Mouse (Mus musculus): ENCODE results near the gene Wdr35.
"Not testable (repeated sequence)": the region's sequence is repeated elsewhere in the genome, so short reads cannot be mapped to it uniquely, and the experiment has no call there.

Wdr35 gene

GRCm38 (mm10) chr12:9007146-9007545, 33.5 kb downstream of the Wdr35 start:
- no peak for DNase-seq (ENCODE audit: low spot score in 2 of 2)

GRCm38 (mm10) chr12:9007811-9008210, 34.1 kb downstream of the Wdr35 start:
- no peak for DNase-seq (ENCODE audit: low spot score in 2 of 2)

- DNase-seq (ENCODE audit: low spot score in 2 of 2) = no peak
These were observed 36.6 kb downstream of the Wdr35 start for GRCm38 (mm10) chr12:9010311-9010710.

- no peak for DNase-seq (ENCODE audit: low spot score in 2 of 2)
These were observed 42.7 kb downstream of the Wdr35 start for GRCm38 (mm10) chr12:9016376-9016775.

- no peak for DNase-seq (ENCODE audit: low spot score in 2 of 2)
These were observed 46.7 kb downstream of the Wdr35 start for GRCm38 (mm10) chr12:9020431-9020830.

- DNase-seq (ENCODE audit: low spot score in 2 of 2) = no peak
These were observed 47.3 kb downstream of the Wdr35 start for GRCm38 (mm10) chr12:9020986-9021385.

- no peak for DNase-seq (ENCODE audit: low spot score in 2 of 2)
These were observed 49.3 kb downstream of the Wdr35 start for GRCm38 (mm10) chr12:9023031-9023430.

GRCm38 (mm10) chr12:9024071-9024470, 50.4 kb downstream of the Wdr35 start:
- no peak for DNase-seq (ENCODE audit: low spot score in 2 of 2)

- peak; percentile 18 to 31 for DNase-seq (ENCODE audit: low spot score in 2 of 2)
These were observed 51.0 kb downstream of the Wdr35 start for GRCm38 (mm10) chr12:9024736-9025135.

- DNase-seq (ENCODE audit: low spot score in 2 of 2) = no peak
These were observed 53.2 kb downstream of the Wdr35 start for GRCm38 (mm10) chr12:9026843-9027242.

GRCm38 (mm10) chr12:9028816-9029215, 55.1 kb downstream of the Wdr35 start:
- DNase-seq (ENCODE audit: low spot score in 2 of 2) = not testable (repeated sequence)

GRCm38 (mm10) chr12:9029506-9029887, 55.8 kb downstream of the Wdr35 start:
- no peak for DNase-seq (ENCODE audit: low spot score in 2 of 2)

- peak; percentile 94 to 96 for DNase-seq (ENCODE audit: low spot score in 2 of 2)
These were observed 56.4 kb downstream of the Wdr35 start, which contains the start of gene Ttc32 for GRCm38 (mm10) chr12:9029888-9030723. Ttc32 (plus strand) TSS chr12:9029997.

- no peak for DNase-seq (ENCODE audit: low spot score in 2 of 2)
These were observed 57.5 kb downstream of the Wdr35 start for GRCm38 (mm10) chr12:9031166-9031565.

GRCm38 (mm10) chr12:9033140-9033539, 59.4 kb downstream of the Wdr35 start:
- no peak for DNase-seq (ENCODE audit: low spot score in 2 of 2)

- DNase-seq (ENCODE audit: low spot score in 2 of 2) = no peak
These were observed 62.7 kb downstream of the Wdr35 start for GRCm38 (mm10) chr12:9036409-9036808.

GRCm38 (mm10) chr12:9040177-9040576, 66.5 kb downstream of the Wdr35 start:
- no peak for DNase-seq (ENCODE audit: low spot score in 2 of 2)

- no peak for DNase-seq (ENCODE audit: low spot score in 2 of 2)
These were observed 67.0 kb downstream of the Wdr35 start for GRCm38 (mm10) chr12:9040686-9041085.

- DNase-seq (ENCODE audit: low spot score in 2 of 2) = no peak
These were observed 68.6 kb downstream of the Wdr35 start for GRCm38 (mm10) chr12:9042316-9042715.

GRCm38 (mm10) chr12:9042759-9043158, 69.1 kb downstream of the Wdr35 start:
- no peak for DNase-seq (ENCODE audit: low spot score in 2 of 2)

GRCm38 (mm10) chr12:9044666-9045065, 71.0 kb downstream of the Wdr35 start:
- DNase-seq (ENCODE audit: low spot score in 2 of 2) = no peak

GRCm38 (mm10) chr12:9046674-9047073, 73.0 kb downstream of the Wdr35 start:
- DNase-seq (ENCODE audit: low spot score in 2 of 2) = no peak

GRCm38 (mm10) chr12:9048090-9048489, 74.4 kb downstream of the Wdr35 start:
- no peak for DNase-seq (ENCODE audit: low spot score in 2 of 2)

GRCm38 (mm10) chr12:9050824-9051223, 77.1 kb downstream of the Wdr35 start:
- no peak for DNase-seq (ENCODE audit: low spot score in 2 of 2)
